Mouse (Mus musculus) MEL (cell line): ENCODE measurements around the gene Gm10073. TPM values are rescaled to one million over a fixed set of nuclear protein-coding genes. Genes with fewer than 3 reads are reported as not detected.

Experiments
- DNase-seq: peaks from one replicate; pipeline ENCODE4 v3.0.0; 2011; ENCODE audit warnings: low read depth, low spot score
- H3K27ac ChIP-seq: 2 replicates; pipeline ENCODE4 v1.5.1; 2012; ENCODE audit warnings: low read depth, mild to moderate bottlenecking, control low read depth, low read length, moderate library complexity; ENCODE audit not compliant: control insufficient read depth
- H3K27me3 ChIP-seq, 2 experiments: fragments of 150-350 bp in 1 of 2; sonication (generic) in 1 of 2; 2 replicates each; pipeline ENCODE4 v1.6.1; 2012; ENCODE audit warnings: low read length in 2 of 2, mild to moderate bottlenecking in 2 of 2, improper control_type of control experiment in 1 of 2, moderate library complexity in 1 of 2; ENCODE audit not compliant: insufficient read depth in 2 of 2, control insufficient read depth in 1 of 2
- H3K36me3 ChIP-seq, 2 experiments: 2 replicates each; pipeline ENCODE4 v1.6.1; 2012 to 2014; ENCODE audit warnings: low read length in 2 of 2, improper control_type of control experiment in 1 of 2, inconsistent platforms in 1 of 2, mild to moderate bottlenecking in 1 of 2; ENCODE audit not compliant: insufficient read depth in 2 of 2, control insufficient read depth in 1 of 2
- H3K4me1 ChIP-seq, 2 experiments: fragments of 150-350 bp in 1 of 2; sonication (generic) in 1 of 2; 2 replicates each; pipeline ENCODE4 v1.6.1; 2012; ENCODE audit warnings: low read length in 2 of 2, improper control_type of control experiment in 1 of 2, mild to moderate bottlenecking in 1 of 2; ENCODE audit not compliant: insufficient read depth in 2 of 2, control insufficient read depth in 1 of 2
- H3K4me3 ChIP-seq, 2 experiments: fragments of 150-350 bp in 1 of 2; sonication (generic) in 1 of 2; 2 replicates each; pipeline ENCODE4 v1.5.1; 2012; ENCODE audit warnings: low read depth in 2 of 2, low read length in 2 of 2, mild to moderate bottlenecking in 2 of 2, moderate library complexity in 2 of 2, control low read depth in 1 of 2, improper control_type of control experiment in 1 of 2; ENCODE audit not compliant: control insufficient read depth in 1 of 2, insufficient read depth in 1 of 2
- H3K79me2 ChIP-seq: 2 replicates; pipeline ENCODE4 v1.6.1; 2012; ENCODE audit warnings: mild to moderate bottlenecking, low read length, moderate library complexity; ENCODE audit not compliant: control insufficient read depth, poor library complexity, insufficient read depth
- H3K9ac ChIP-seq: 2 replicates; pipeline ENCODE4 v1.6.1; 2012; ENCODE audit warnings: low read depth, mild to moderate bottlenecking, control low read depth, low read length, moderate library complexity; ENCODE audit not compliant: control insufficient read depth, poor library complexity, severe bottlenecking
- H3K9me3 ChIP-seq: fragments of 150-350 bp; sonication (generic); replicated peaks from 2 replicates; pipeline ENCODE4 v1.6.1; 2012; ENCODE audit warnings: mild to moderate bottlenecking, low read length, improper control_type of control experiment, moderate library complexity; ENCODE audit not compliant: insufficient read depth
- BHLHE40 ChIP-seq: IDR thresholded peaks from 2 replicates; pipeline ENCODE4 v1.6.1; 2012; ENCODE audit warnings: low read depth, mild to moderate bottlenecking, inconsistent platforms, low read length, improper control_type of control experiment, borderline replicate concordance
- CHD2 ChIP-seq: IDR thresholded peaks from 2 replicates; pipeline ENCODE4 v1.6.1; 2011; ENCODE audit warnings: low read length, improper control_type of control experiment
- CTCF ChIP-seq, 3 experiments: IDR thresholded peaks in 2 of 3; conservative IDR thresholded peaks in 1 of 3; 2 replicates each; pipeline ENCODE4 v1.5.1; 2011 to 2012; ENCODE audit warnings: low read length in 3 of 3, low read depth in 2 of 3, mild to moderate bottlenecking in 2 of 3, improper control_type of control experiment in 1 of 3, inconsistent platforms in 1 of 3, mixed read lengths in 1 of 3, moderate library complexity in 1 of 3; ENCODE audit not compliant: control insufficient read depth in 1 of 3, insufficient read depth in 1 of 3, poor library complexity in 1 of 3, severe bottlenecking in 1 of 3
- ETS1 ChIP-seq: IDR thresholded peaks from 2 replicates; pipeline ENCODE4 v1.6.1; 2012; ENCODE audit warnings: low read depth, mild to moderate bottlenecking, inconsistent platforms, low read length, improper control_type of control experiment, moderate library complexity
- GABPA ChIP-seq: IDR thresholded peaks from 2 replicates; pipeline ENCODE4 v1.6.1; 2012; ENCODE audit warnings: low read depth, mild to moderate bottlenecking, inconsistent platforms, low read length, improper control_type of control experiment, moderate library complexity
- GATA1 ChIP-seq: IDR thresholded peaks from 2 replicates; pipeline ENCODE4 v1.6.1; 2011; ENCODE audit warnings: low read depth, low read length, improper control_type of control experiment
- NELFE ChIP-seq: IDR thresholded peaks from 2 replicates; pipeline ENCODE4 v1.6.1; 2011; ENCODE audit warnings: low read depth, low read length, improper control_type of control experiment
- NRF1 ChIP-seq: IDR thresholded peaks from 2 replicates; pipeline ENCODE4 v1.6.1; 2014; ENCODE audit warnings: low read depth, mild to moderate bottlenecking, inconsistent platforms, low read length, improper control_type of control experiment, moderate library complexity; ENCODE audit not compliant: poor library complexity, insufficient read depth, severe bottlenecking
- RAD21 ChIP-seq: IDR thresholded peaks from 2 replicates; pipeline ENCODE4 v1.6.1; 2011; ENCODE audit warnings: mild to moderate bottlenecking, low read depth, low read length, improper control_type of control experiment
- SIN3A ChIP-seq: IDR thresholded peaks from 2 replicates; pipeline ENCODE4 v1.6.1; 2012; ENCODE audit warnings: low read length, improper control_type of control experiment, inconsistent platforms
- TAL1 ChIP-seq: IDR thresholded peaks from 2 replicates; pipeline ENCODE4 v1.6.1; 2012; ENCODE audit warnings: mild to moderate bottlenecking, inconsistent platforms, low read length, moderate library complexity, mixed read lengths
- TBP ChIP-seq: IDR thresholded peaks from 2 replicates; pipeline ENCODE4 v1.8.0; 2011; ENCODE audit warnings: low read depth, low read length, improper control_type of control experiment
- USF2 ChIP-seq, 2 experiments: IDR thresholded peaks; 2 replicates each; pipeline ENCODE4 v1.6.1; 2011 to 2012; ENCODE audit warnings: improper control_type of control experiment in 2 of 2, low read length in 2 of 2, borderline replicate concordance in 1 of 2, inconsistent platforms in 1 of 2, low read depth in 1 of 2, mild to moderate bottlenecking in 1 of 2; ENCODE audit not compliant: insufficient read depth in 1 of 2
- ZC3H11A ChIP-seq: IDR thresholded peaks from 2 replicates; pipeline ENCODE4 v1.6.1; 2012; ENCODE audit warnings: low read depth, mild to moderate bottlenecking, inconsistent platforms, low read length, improper control_type of control experiment
- ZKSCAN1 ChIP-seq: IDR thresholded peaks from 2 replicates; pipeline ENCODE4 v1.6.1; 2012; ENCODE audit warnings: low read depth, mild to moderate bottlenecking, inconsistent platforms, low read length, improper control_type of control experiment, moderate library complexity
- ZMIZ1 ChIP-seq: IDR thresholded peaks from 2 replicates; pipeline ENCODE4 v1.6.1; 2012; ENCODE audit warnings: low read depth, mild to moderate bottlenecking, inconsistent platforms, low read length, improper control_type of control experiment, moderate library complexity
- polyA plus RNA-seq, 2 experiments: library from polyadenylated mRNA; stranded (reverse) in 1 of 2; unstranded in 1 of 2; fragments of >175 nt in 1 of 2; fragments of >200 nt in 1 of 2; gene quantifications; 2 replicates each; pipeline versions ENCODE4 v1.2.1 to v1.2.4; 2012; ENCODE audit warnings: low replicate concordance in 2 of 2, low read depth in 1 of 2; ENCODE audit not compliant: insufficient read length in 2 of 2, insufficient read depth in 1 of 2, missing spikeins in 1 of 2
- total RNA-seq: library from RNA; depleted of rRNA; stranded (reverse); fragments of 300-350 nt; gene quantifications from 2 replicates; pipeline ENCODE4 v1.2.3, GENCODE M21; 2012

Gene Gm10073
- total and polyA plus RNA-seq, 3 experiments, result 71.2 to 188 TPM; not detected in 1

- H3K4me3 ChIP-seq, result no peak overlapping the region
- H3K4me1 ChIP-seq, result no peaks in the 10 kb centered on the region
- no peaks in the 10 kb centered on the region for H3K27me3 ChIP-seq
- no peak for TF ChIP-seq GATA1
- no peak for TF ChIP-seq BHLHE40
- no peak for TF ChIP-seq NRF1
- TF ChIP-seq ZC3H11A, result no peak
- no peak for TF ChIP-seq ZKSCAN1
- no peak for TF ChIP-seq ZMIZ1
- no peak for TF ChIP-seq SIN3A
- no peak for TF ChIP-seq NELFE
- no peak for TF ChIP-seq GABPA
- no peak for TF ChIP-seq ETS1
- TF ChIP-seq RAD21, result no peak
- TF ChIP-seq CHD2, result no peak
- TF ChIP-seq TAL1, result no peak
- H3K36me3 ChIP-seq, result no peaks in the 10 kb centered on the region
- no peak overlapping the region for H3K9ac ChIP-seq
- H3K9me3 ChIP-seq, result no peaks in the 10 kb centered on the region
- H3K27ac ChIP-seq, result no peak overlapping the region
- no peaks in the 10 kb centered on the region for H3K79me2 ChIP-seq
- DNase-seq, result no peak
Measured at GRCm38 (mm10) chr8:106539193-106539592, 34.1 kb downstream of the Gm10073 start.

GRCm38 (mm10) chr8:106535448-106535847, 37.8 kb downstream of the Gm10073 start:
- Histone ChIP-seq H3K4me1 (no peaks in the 10 kb centered on the region), H3K27me3 (no peaks in the 10 kb centered on the region), H3K4me3 (no peak overlapping the region), H3K36me3 (no peaks in the 10 kb centered on the region), H3K79me2 (no peaks in the 10 kb centered on the region)
- TF ChIP-seq RAD21 (peak; percentile 29), TBP (0 out of 2 replicates have a peak, but pooled peaks have one; percentile 30), CTCF (IDR thresholded peaks at IDR 0.05 in 2 of 3, conservative IDR thresholded peaks at IDR 0.05 in 1 of 3; ENCODE audit: control insufficient read depth in 1 of 3, insufficient read depth in 1 of 3, low read depth in 2 of 3, low read length in 3 of 3, poor library complexity in 1 of 3, severe bottlenecking in 1 of 3) (peak; percentile 61 to 90 (median 67)), USF2 (IDR thresholded peaks at IDR 0.05; ENCODE audit: borderline replicate concordance in 1 of 2, insufficient read depth in 1 of 2, low read depth in 1 of 2, low read length in 2 of 2) (no peak), ETS1 (no peak), ZC3H11A (0 out of 2 replicates have a peak, but pooled peaks have one; percentile 6)
- TF ChIP-seq, all 39 proteins: peak for 4
- H3K9me3 ChIP-seq, result no peaks in the 10 kb centered on the region
- H3K27ac ChIP-seq, result no peak overlapping the region
- no peak overlapping the region for H3K9ac ChIP-seq
- DNase-seq, result peak; percentile 35
